Mouse (Mus musculus): ENCODE measurements around the gene Atn1. TPM values are rescaled to one million over a fixed set of nuclear protein-coding genes. Genes with fewer than 3 reads are reported as not detected.

Atn1 gene
- polyA plus RNA-seq, 1 experiment from 2014 or later, result 22.3 TPM

DNA sequence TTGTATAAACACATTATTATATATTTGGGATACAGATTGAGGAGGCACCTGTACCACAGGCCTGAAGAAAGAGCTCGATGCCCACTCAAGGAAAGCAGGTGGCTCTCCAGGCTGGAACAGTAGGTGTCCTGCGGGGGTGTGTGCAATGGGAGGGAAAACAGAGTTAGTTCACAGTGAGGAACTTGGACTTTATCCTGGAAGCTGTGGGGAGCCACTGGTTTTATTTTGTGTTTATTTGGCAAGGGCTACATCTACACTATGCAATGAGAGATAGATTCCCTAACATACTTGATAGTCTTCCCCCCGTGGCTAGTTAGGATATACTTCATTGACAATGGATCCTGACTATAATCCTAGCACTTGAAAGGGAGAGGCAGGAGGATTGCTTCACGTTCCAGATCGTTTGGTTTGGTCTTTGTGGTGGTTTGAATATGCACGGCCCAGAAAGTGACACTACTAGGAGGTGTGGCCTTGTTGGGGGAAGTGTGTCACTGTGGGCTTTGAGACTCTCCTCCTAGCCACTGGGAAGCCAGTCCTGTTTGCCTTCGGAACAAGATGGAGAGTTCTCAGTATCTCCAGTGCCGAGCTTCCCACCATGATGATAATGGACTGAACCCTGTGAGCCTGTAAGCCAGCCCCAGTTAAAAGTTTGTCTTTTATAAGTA is 30.6 kb upstream of the Atn1 start:
- no peak overlapping the region for H3K9ac ChIP-seq (replicated peaks)
- WGBS, result 53% methylated on average over 8 of the region's 8 CpGs
- no peak for ATAC-seq (replicated peaks)

DNA sequence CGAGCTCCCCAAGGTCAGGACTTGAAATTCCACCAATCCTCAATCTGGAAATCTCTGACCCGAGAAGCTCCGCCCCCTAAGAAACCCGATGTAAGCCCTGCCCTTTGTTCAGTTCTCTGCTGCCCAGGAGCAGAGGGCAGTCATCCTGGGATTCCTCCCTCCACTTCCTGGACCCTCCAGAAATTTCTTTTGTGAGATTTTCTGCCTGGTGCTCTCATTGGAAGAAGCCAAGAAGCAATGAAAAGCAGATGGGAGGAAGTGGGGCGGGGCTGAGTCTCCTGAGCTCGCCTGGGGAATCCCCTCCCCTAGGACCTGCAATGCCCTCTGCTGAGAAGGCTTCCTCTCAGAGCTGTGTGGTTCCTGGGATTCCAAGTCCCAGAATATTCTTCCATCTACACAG is 26.1 kb upstream of the Atn1 start:
- H3K4me1 ChIP-seq, result peaks cover 15% of the 10 kb centered on the region
- H3K9me3 ChIP-seq, result no peaks in the 10 kb centered on the region
- no peak for ATAC-seq (replicated peaks)
- peak overlapping the region; percentile 18 for H3K4me2 ChIP-seq (replicated peaks)
- no peak overlapping the region for H3K27ac ChIP-seq (replicated peaks)
- no peak overlapping the region for H3K4me3 ChIP-seq
- no peaks in the 10 kb centered on the region for H3K36me3 ChIP-seq
- no peaks in the 10 kb centered on the region for H3K27me3 ChIP-seq
- H3K9ac ChIP-seq (replicated peaks), result no peak overlapping the region
- WGBS, result 21% methylated on average over 6 of the region's 6 CpGs

More for the DNA sequence above, 30.6 kb upstream of the Atn1 start:
- peaks cover 3% of the 10 kb centered on the region; the same call in 1 of the 2 replicates for H3K4me1 ChIP-seq
- H3K27ac ChIP-seq (replicated peaks), result no peak overlapping the region
- H3K36me3 ChIP-seq, result no peaks in the 10 kb centered on the region
- no peaks in the 10 kb centered on the region for H3K27me3 ChIP-seq
- H3K4me3 ChIP-seq, result no peak overlapping the region
- H3K4me2 ChIP-seq (replicated peaks), result no peak overlapping the region
- H3K9me3 ChIP-seq, result no peaks in the 10 kb centered on the region

DNA sequence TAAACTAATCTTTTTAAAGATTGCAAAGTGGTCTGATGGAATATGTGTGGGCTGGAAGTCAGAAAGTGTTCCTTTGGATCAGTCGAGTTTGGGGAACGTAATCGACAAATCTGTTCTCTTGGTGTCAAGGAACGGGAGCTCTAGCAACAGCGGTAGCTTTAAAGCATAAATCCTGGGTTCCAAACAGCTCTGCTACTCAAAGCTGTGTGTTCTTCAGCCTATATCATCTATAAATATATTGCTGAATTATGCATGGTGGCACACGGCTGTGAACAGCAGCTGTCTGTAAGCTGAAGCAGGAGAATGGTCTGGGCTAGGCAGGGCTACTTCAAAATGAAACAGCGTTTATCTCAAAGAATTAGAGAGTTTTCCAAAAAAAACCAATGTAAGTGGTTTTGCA is 24.6 kb upstream of the Atn1 start:
- no peaks in the 10 kb centered on the region for H3K36me3 ChIP-seq
- H3K27me3 ChIP-seq, result no peaks in the 10 kb centered on the region
- H3K4me1 ChIP-seq, result peaks cover 15% of the 10 kb centered on the region
- H3K27ac ChIP-seq (replicated peaks), result no peak overlapping the region
- no peaks in the 10 kb centered on the region for H3K9me3 ChIP-seq
- no peak overlapping the region for H3K4me3 ChIP-seq
- WGBS, result 85% methylated on average over 7 of the region's 7 CpGs
- no peak for ATAC-seq (replicated peaks)
- no peak overlapping the region for H3K4me2 ChIP-seq (replicated peaks)
- no peak overlapping the region for H3K9ac ChIP-seq (replicated peaks)

DNA sequence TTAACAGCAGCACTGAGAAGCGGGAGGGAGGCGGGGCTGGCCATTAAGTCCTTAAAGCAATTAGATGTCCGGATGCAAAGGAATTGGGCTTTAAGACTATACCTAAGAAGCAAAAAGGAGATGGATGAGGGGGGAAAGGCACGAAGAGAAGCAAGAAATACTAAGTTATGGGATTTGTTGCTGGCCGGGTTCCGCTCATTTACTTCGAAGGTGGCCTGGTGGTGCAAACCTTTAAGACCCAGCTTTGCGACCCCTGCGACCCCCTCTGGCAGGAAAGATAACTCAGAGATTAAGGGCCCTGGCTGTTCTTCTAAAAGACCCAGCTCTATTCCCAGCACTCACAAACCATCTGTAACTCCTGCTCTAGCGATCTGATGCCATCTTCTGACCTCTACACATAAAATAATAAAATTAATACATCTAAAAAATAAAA is 23.7 kb upstream of the Atn1 start:
- 4% methylated on average over 10 of the region's 10 CpGs for WGBS
- H3K4me1 ChIP-seq, result peaks cover 15% of the 10 kb centered on the region
- peak overlapping the region; percentile 18; the same call in 1 of the 2 replicates for H3K9ac ChIP-seq (replicated peaks)
- H3K4me3 ChIP-seq, result peak overlapping the region; percentile 35
- ATAC-seq (replicated peaks), result peak; percentile 20; the same call in 1 of the 2 replicates
- no peaks in the 10 kb centered on the region for H3K36me3 ChIP-seq
- H3K9me3 ChIP-seq, result no peaks in the 10 kb centered on the region
- peak overlapping the region; percentile 54 for H3K4me2 ChIP-seq (replicated peaks)
- no peak overlapping the region for H3K27ac ChIP-seq (replicated peaks)
- H3K27me3 ChIP-seq, result no peaks in the 10 kb centered on the region

DNA sequence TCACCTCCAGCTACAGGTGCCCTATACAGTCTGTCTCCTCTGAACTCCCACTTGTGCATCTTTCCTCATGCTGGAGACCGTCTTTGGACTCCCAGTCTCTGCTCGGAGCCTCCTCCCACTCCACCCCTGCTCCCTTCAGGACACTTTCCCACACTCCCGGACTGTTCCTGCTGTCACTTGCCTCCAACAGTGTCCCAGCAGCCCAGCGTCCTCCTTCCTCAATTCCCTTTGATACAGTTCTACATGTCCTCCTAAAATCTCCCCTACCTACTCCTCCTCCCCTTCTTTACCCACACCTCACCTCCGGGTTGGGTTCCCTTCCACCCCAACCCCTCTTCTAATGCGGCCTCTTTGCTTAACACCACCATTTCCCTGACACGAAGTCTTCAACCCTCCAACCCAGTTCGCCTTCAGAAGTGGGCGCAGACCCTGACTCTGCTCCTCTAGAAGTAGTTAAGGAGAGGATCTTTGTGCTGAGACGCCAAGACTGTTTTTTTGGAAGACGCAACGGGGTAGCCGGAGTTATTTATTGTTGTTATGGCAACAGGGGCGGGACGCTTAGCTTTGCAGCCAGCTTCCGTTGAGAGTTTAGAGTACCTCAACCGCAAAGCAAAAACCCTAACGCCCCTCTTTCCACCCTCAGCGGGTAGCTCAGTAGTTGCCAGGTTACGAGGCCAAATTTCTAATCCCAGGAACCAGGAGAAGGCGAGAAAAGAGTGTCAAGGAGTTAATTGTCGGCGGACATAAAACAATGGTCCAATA is 23.1 kb upstream of the Atn1 start, which contains the start of gene Lrrc23:
Gene Lrrc23, minus strand, starts transcription at position 506 of the 762 bp plus-strand sequence.
- H3K36me3 ChIP-seq, result no peaks in the 10 kb centered on the region
- H3K9me3 ChIP-seq, result no peaks in the 10 kb centered on the region
- peaks cover 15% of the 10 kb centered on the region for H3K4me1 ChIP-seq
- peak within 1 kb of the TSS; percentile 18; the same call in 1 of the 2 replicates for H3K9ac ChIP-seq (replicated peaks)
- H3K27ac ChIP-seq (replicated peaks), result 0 out of 2 replicates have a peak within 1 kb of the TSS, but pooled peaks have one; percentile 1
- peak; percentile 39; the same call in 1 of the 2 replicates for ATAC-seq (replicated peaks)
- H3K4me3 ChIP-seq, result peak within 1 kb of the TSS; percentile 35
- H3K27me3 ChIP-seq, result no peaks in the 10 kb centered on the region
- peak within 1 kb of the TSS; percentile 54 for H3K4me2 ChIP-seq (replicated peaks)
- WGBS, result 2% methylated on average over 23 of the region's 23 CpGs

DNA sequence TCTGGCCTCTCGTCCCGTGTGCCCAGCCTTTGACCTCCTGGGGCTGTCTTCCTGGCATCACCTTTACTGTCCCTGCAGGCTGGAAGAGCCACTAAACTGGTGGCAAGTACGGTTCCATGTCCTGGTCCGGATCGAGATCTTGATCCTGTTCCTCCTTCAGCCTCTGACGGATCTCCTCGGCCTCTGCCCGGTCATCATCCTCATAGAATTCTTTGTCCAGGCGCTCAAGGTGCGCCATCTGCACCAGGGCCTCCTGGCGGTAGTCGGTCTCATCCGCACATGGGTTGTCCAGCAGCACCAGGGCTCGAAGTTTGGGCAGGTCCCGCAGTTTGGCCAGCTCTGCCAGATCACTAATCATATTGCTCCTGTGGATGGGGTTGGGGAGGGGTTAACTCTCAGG is 14.2 kb upstream of the Atn1 start:
- 94% methylated on average over 15 of the region's 15 CpGs for WGBS
- H3K9me3 ChIP-seq, result no peaks in the 10 kb centered on the region
- H3K4me2 ChIP-seq (replicated peaks), result no peak overlapping the region
- H3K27me3 ChIP-seq, result no peaks in the 10 kb centered on the region
- no peak overlapping the region for H3K9ac ChIP-seq (replicated peaks)
- no peak for ATAC-seq (replicated peaks)
- no peak overlapping the region for H3K27ac ChIP-seq (replicated peaks)
- no peaks in the 10 kb centered on the region for H3K36me3 ChIP-seq
- H3K4me3 ChIP-seq, result no peak overlapping the region
- H3K4me1 ChIP-seq, result peaks cover 20% of the 10 kb centered on the region

DNA sequence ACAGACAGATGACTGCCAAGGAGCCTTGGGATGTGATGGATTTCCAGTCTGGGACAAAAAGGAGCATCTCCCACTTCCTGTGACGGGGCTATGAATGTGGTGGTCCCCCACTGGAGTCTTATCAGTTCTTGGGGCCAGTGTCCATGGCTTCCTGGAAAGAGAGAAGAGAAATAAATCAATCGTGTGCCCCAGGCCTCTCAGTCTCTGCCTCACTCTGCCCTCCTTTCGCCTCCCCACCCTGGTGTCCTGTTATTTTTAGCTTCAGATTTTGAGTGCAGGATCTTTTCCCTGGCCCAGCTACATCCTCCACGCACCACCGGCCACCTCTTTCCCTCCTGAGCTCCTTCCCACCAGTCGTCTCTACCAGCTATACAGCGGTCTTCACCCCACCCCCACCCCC is 13.7 kb upstream of the Atn1 start:
- 68% methylated on average over 7 of the region's 7 CpGs for whole genome bisulfite sequencing
- no peaks in the 10 kb centered on the region for H3K9me3 ChIP-seq
- peak overlapping the region; percentile 61 for H3K4me3 ChIP-seq
- H3K4me1 ChIP-seq, result peaks cover 20% of the 10 kb centered on the region
- H3K27me3 ChIP-seq, result no peaks in the 10 kb centered on the region
- peak overlapping the region; percentile 66 for H3K9ac ChIP-seq (replicated peaks)
- no peak for ATAC-seq (replicated peaks)
- H3K36me3 ChIP-seq, result no peaks in the 10 kb centered on the region
- 0 out of 2 replicates have a peak overlapping the region, but pooled peaks have one; percentile 50 for H3K27ac ChIP-seq (replicated peaks)
- peak overlapping the region; percentile 90 for H3K4me2 ChIP-seq (replicated peaks)

DNA sequence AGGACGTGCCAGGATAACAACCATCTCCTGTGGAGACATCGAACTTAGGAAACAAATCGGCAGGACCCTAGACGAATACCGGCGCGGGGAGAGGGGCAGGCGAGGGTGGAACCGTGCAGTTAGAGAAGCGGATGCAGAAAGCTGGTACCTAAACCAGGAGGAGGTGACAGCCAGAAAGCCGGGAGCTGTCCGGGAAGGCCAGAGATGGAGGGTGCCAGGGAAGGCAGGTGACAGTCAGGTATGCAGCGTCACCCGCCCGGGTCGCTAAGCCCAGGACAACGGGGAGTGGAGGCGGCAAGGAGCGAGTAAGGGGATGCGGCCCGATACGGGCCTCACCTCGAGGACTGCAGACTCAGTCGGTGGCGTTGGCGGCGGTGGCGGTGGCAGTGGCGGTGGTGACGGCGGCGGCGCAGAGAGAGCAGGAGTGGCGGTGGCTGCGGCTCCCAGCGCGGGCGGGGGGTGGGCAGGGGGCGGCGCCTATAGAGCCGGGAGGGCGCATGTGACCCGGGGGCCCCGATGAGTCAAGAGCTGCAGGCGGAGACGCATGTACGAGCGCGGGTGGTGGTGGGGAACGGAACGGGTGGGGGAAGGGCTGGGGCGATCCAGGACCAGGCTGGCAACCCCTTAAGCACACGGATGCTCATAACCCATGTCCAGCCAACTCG is 12.9 kb upstream of the Atn1 start, which contains the start of gene Eno2:
Gene Eno2, minus strand, starts transcription at position 573 of the 665 bp plus-strand sequence.
- peak; percentile 85 for ATAC-seq (replicated peaks)
- H3K36me3 ChIP-seq, result no peaks in the 10 kb centered on the region
- under 1% methylated on average over 53 of the region's 54 CpGs for WGBS

DNA sequence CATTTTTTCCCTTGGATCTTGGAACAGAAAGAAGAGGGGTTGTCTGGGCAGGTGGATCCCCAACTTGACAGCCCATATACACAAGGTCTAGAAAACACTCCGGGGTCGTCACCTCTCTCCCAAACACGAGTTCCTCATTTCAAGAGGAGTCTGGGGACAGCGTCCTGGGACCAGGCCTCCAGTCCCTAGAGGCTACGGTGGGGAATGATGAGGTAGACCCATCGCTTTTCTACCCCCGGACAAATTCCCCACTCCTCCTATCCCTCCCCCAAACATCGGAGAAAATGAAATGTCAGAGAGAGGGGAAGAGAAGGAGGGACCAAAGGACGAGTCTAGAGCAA is 12.3 kb upstream of the Atn1 start:
- no peak; the same call in 1 of the 2 replicates for ATAC-seq (replicated peaks)
- Histone ChIP-seq H3K27me3 (no peaks in the 10 kb centered on the region), H3K4me1 (peaks cover 20% of the 10 kb centered on the region), H3K27ac (replicated peaks) (peak overlapping the region; percentile 50; the same call in 1 of the 2 replicates), H3K9me3 (no peaks in the 10 kb centered on the region), H3K36me3 (no peaks in the 10 kb centered on the region), H3K4me2 (replicated peaks) (peak overlapping the region; percentile 90), H3K4me3 (peak overlapping the region; percentile 61), H3K9ac (replicated peaks) (peak overlapping the region; percentile 66)
- 7% methylated on average over 9 of the region's 9 CpGs for WGBS

More for the DNA sequence above, 12.9 kb upstream of the Atn1 start, which contains the start of gene Eno2:
- H3K4me2 ChIP-seq (replicated peaks), result peak within 1 kb of the TSS; percentile 90
- peak within 1 kb of the TSS; percentile 50 for H3K27ac ChIP-seq (replicated peaks)
- H3K9me3 ChIP-seq, result no peaks in the 10 kb centered on the region
- no peaks in the 10 kb centered on the region for H3K27me3 ChIP-seq
- H3K4me3 ChIP-seq, result peak within 1 kb of the TSS; percentile 61
- peaks cover 20% of the 10 kb centered on the region for H3K4me1 ChIP-seq
- peak within 1 kb of the TSS; percentile 66 for H3K9ac ChIP-seq (replicated peaks)

DNA sequence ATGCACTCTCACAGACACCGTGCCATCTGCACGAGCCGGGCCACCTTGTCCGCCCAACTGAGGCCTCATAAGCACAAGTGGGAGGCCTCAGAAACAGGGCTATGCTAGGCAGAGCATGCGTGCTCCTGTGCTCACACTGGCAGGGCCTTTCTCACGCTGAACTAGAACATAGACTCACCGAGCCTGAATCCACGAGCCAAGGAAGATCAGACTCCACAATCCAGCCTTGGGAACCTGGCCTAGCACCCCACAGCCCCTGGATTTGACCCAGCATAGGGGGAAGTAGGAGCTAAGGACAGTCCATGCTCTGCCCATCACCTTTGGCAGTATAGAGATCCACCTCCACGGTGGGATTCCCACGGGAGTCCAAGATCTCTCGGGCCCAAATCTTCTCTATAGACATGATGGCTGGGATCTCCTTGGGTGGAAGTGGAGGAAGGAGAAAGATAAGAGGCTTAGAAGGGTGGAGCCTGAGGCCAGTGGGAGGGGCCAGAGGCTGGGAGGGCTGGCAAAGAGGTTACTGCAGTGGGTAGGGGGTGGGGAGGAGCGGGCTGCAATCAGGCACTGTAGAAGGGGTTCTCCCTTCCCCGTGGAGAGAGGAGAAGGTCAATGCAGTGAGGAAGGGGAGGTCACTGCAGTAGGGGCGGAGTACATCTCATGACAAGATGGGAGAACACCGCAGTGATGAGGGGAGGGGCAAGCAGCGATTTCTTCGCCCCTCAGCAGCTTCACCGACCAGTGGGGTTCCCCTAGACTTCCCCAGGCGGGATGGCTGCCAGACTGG is 11.8 kb upstream of the Atn1 start:
- 0 out of 2 replicates have a peak, but pooled peaks have one; percentile 7 for ATAC-seq (replicated peaks)
- Histone ChIP-seq H3K36me3 (no peaks in the 10 kb centered on the region), H3K4me3 (peak overlapping the region; percentile 61), H3K4me2 (replicated peaks) (peak overlapping the region; percentile 90), H3K9ac (replicated peaks) (no peak overlapping the region), H3K4me1 (peaks cover 20% of the 10 kb centered on the region), H3K27me3 (no peaks in the 10 kb centered on the region), H3K27ac (replicated peaks) (no peak overlapping the region), H3K9me3 (no peaks in the 10 kb centered on the region)
- 22% methylated on average over 19 of the region's 19 CpGs for WGBS

DNA sequence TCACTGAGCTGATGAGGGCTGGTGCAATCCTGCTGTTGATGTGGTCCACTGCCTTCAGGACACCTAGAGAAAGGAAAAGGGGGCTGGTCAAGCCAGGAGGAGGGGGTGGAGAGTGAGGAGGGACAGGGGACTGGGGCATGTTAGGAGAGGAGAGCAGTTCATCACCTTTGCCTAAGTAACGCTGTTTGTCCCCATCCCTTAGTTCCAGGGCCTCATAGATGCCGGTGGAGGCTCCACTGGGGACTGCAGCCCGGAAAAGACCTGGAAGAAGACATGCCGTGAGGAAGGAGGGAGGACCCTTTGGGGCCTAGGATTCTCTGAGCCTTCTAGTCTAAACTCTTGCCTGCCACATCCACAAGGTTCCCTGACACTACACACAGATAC is 11.2 kb upstream of the Atn1 start:
- ATAC-seq (replicated peaks), result no peak
- Histone ChIP-seq H3K4me2 (replicated peaks) (peak overlapping the region; percentile 90; the same call in 1 of the 2 replicates), H3K9me3 (no peaks in the 10 kb centered on the region), H3K4me1 (peaks cover 20% of the 10 kb centered on the region), H3K27me3 (no peaks in the 10 kb centered on the region), H3K27ac (replicated peaks) (no peak overlapping the region), H3K4me3 (no peak overlapping the region), H3K36me3 (no peaks in the 10 kb centered on the region), H3K9ac (replicated peaks) (no peak overlapping the region)
- WGBS, result 30% methylated on average over 4 of the region's 4 CpGs
